ENCODE assay signal across 20 mouse cellular contexts in the genomic region with DNA sequence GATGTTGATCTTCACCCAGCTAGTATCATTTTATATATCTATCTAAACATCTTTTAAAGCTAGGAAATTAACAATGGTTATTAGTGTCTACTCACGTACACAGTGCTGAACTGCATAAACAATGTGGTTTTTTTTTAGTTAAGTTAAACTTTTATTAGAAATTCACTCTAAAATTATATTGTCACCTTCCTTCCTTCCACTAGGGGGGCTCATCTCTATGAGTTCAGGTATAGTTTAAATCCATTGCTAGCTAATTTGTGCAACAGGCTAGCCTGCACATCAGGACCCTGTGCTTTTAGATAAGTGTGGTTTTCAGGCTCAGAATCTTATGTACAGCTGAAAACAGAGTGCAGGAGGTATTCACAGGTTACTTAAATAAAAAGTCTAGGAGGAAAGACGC. TPM values are rescaled to one million over a fixed set of nuclear protein-coding genes. Genes with fewer than 3 reads are reported as not detected.
DNase-seq lines count a peak whose midpoint lies in the region; TF ChIP-seq lines count a peak whose summit lies in the region.
"Had no signal": no experiment of that assay in that cellular context is flagged by ENCODE, and none has a peak within 500 bp of the region (broad histone marks: within the 10 kb centered on the region; RNA-seq: fewer than 3 reads in every experiment).

No protein-coding gene starts in this region.

- H3K27ac ChIP-seq in gastrocnemius, adult 2 months, result no peak overlapping the region
- no peak overlapping the region for H3K27ac ChIP-seq in left cerebral cortex, adult 2 months
- H3K27ac ChIP-seq: embryonic facial prominence, embryonic 13.5 days; heart, embryonic 15.5 days; liver, embryonic 15.5 days; neural tube, embryonic 12.5 days had no signal

- H3K4me3 ChIP-seq in gastrocnemius, adult 2 months, result no peak overlapping the region
- H3K4me3 ChIP-seq in left cerebral cortex, adult 2 months, result no peak overlapping the region
- H3K4me3 ChIP-seq: embryonic facial prominence, embryonic 13.5 days; heart, embryonic 15.5 days; liver, embryonic 15.5 days; neural tube, embryonic 12.5 days had no signal

- DNase-seq in gastrocnemius, adult 2 months, result no peak
- no peak for DNase-seq in gastrocnemius, postnatal 25 days
- no peak for DNase-seq in left cerebral cortex, adult 2 months (ENCODE audit: extremely low spot score in 1 of 2, low spot score in 2 of 2)
- no peak for DNase-seq in left cerebral cortex, adult 9 months (ENCODE audit: low spot score in 2 of 2)
- DNase-seq in 416B (ENCODE audit: low read depth), result peak; percentile 1
- DNase-seq in brain, embryonic 14.5 days (ENCODE audit: low read depth), result peak; percentile 1
- DNase-seq in cerebellum, adult 11 months, result no peak
- no peak for DNase-seq in left cerebral cortex, postnatal 10 days (ENCODE audit: extremely low spot score in 1 of 2, low spot score in 2 of 2)
- DNase-seq: adrenal gland, postnatal 10 days; cerebellum, adult 8-10 months; heart, adult 11 months; kidney, adult 8-10 months; kidney, postnatal 36 days; lung, postnatal 36 days; thymus, postnatal 36 days had no signal

- no peak for TF ChIP-seq POLR2A in brain, embryonic 14.5 days (IDR thresholded peaks at IDR 0.05; ENCODE audit: borderline replicate concordance, extremely low read depth, insufficient read depth, insufficient read length, poor library complexity, severe bottlenecking)

- intact Hi-C loops in gastrocnemius, adult 2 months (cut with DNase I), result loop anchor here (5.0 kb wide), 2 partner anchors 60 to 195 kb away; no protein-coding TSS in a partner anchor
- intact Hi-C loops in left cerebral cortex, adult 2 months (cut with DNase I), result loop anchor here (5.0 to 10.0 kb wide), 2 partner anchors 60 to 313 kb away; no protein-coding TSS in a partner anchor
- intact Hi-C loops in left cerebral cortex, postnatal 10 days (cut with DNase I), result loop anchor here (10.0 kb wide), 1 partner anchor 57 kb away; no protein-coding TSS in a partner anchor

- peak; percentile 23; the same call in 1 of the 2 replicates for TF ChIP-seq CTCF in gastrocnemius, adult 2 months (IDR thresholded peaks at IDR 0.05)
- TF ChIP-seq CTCF in left cerebral cortex, adult 2 months (IDR thresholded peaks at IDR 0.05), result peak; percentile 42
- TF ChIP-seq CTCF in brain, embryonic 14.5 days (IDR thresholded peaks at IDR 0.05; ENCODE audit: borderline replicate concordance, extremely low read depth, insufficient read depth, insufficient read length), result no peak

RNA-seq across cellular contexts. Expression of a gene that starts 3.1 kb away (rescaled TPM):
- 10 to 100 TPM; 11.5 to 24.7 TPM for total RNA-seq in gastrocnemius, adult 2 months (2021)
- 10 to 100 TPM; 17.8 to 20.7 TPM for total RNA-seq in gastrocnemius, postnatal 25 days (2021)
- total RNA-seq in left cerebral cortex, adult 2 months (2021), result 100 to 1,000 TPM; 111 to 130 TPM
- 15.1 and 19.7 TPM in 2 replicates for polyA plus RNA-seq in brain, embryonic 14.5 days (2012; rRNA removed)
- 10 to 100 TPM; 83.6 to 91.0 TPM for total RNA-seq in left cerebral cortex, postnatal 10 days (2021)
- total RNA-seq: megakaryocyte-erythroid progenitor cell, adult 5-6 weeks had no signal

Comparison
In these comparisons a context has a peak if more than half of its experiments do, and no peak if none do; other contexts are left out.
1. DNase-seq: peak in 416B (single experiment) and brain, embryonic 14.5 days (single experiment); none in gastrocnemius, adult 2 months (single experiment), gastrocnemius, postnatal 25 days (single experiment), left cerebral cortex, adult 2 months (0 of 2), left cerebral cortex, adult 9 months (0 of 2), cerebellum, adult 11 months (single experiment) and left cerebral cortex, postnatal 10 days (0 of 2).